Mouse (Mus musculus) right cerebral cortex, postnatal 36 days (tissue): ENCODE results near the gene Synpo2.
A peak's percentile ranks its signal among the peaks of the same experiment; 100 is the strongest.

Source experiments
- DNase-seq, 2 experiments: peaks; one replicate each; pipeline ENCODE4 v3.0.0; 2022; ENCODE audit warnings: low spot score in 2 of 2, mixed read lengths in 1 of 2

The Synpo2 gene

GRCm38 (mm10) chr3:123166450-123166849 lies 69.5 kb downstream of the Synpo2 start:
- no peak for DNase-seq

GRCm38 (mm10) chr3:123164183-123164582 lies 71.8 kb downstream of the Synpo2 start:
- DNase-seq = no peak

GRCm38 (mm10) chr3:123163192-123163523 lies 72.8 kb downstream of the Synpo2 start:
- DNase-seq = no peak

- DNase-seq = no peak
Observed at GRCm38 (mm10) chr3:123162289-123163191, 73.4 kb downstream of the Synpo2 start.

- no peak for DNase-seq
Observed at GRCm38 (mm10) chr3:123160792-123161191, 75.2 kb downstream of the Synpo2 start.

GRCm38 (mm10) chr3:123159139-123159824 lies 76.7 kb downstream of the Synpo2 start:
- peak; percentile 10 to 25 for DNase-seq

GRCm38 (mm10) chr3:123158579-123158978 lies 77.4 kb downstream of the Synpo2 start:
- no peak for DNase-seq

GRCm38 (mm10) chr3:123153337-123153736 lies 82.6 kb downstream of the Synpo2 start:
- no peak for DNase-seq

- no peak for DNase-seq
Observed at GRCm38 (mm10) chr3:123152911-123153310, 83.0 kb downstream of the Synpo2 start.

- no peak for DNase-seq
Observed at GRCm38 (mm10) chr3:123150523-123151135, 85.3 kb downstream of the Synpo2 start.

- DNase-seq = no peak
Observed at GRCm38 (mm10) chr3:123149380-123150162, 86.4 kb downstream of the Synpo2 start.

GRCm38 (mm10) chr3:123148641-123149040 lies 87.3 kb downstream of the Synpo2 start:
- DNase-seq = no peak

GRCm38 (mm10) chr3:123146557-123146956 lies 89.4 kb downstream of the Synpo2 start:
- DNase-seq = no peak

- DNase-seq = no peak
Observed at GRCm38 (mm10) chr3:123145942-123146341, 90.0 kb downstream of the Synpo2 start.

GRCm38 (mm10) chr3:123143412-123143811 lies 92.5 kb downstream of the Synpo2 start:
- DNase-seq = no peak

- no peak for DNase-seq
Observed at GRCm38 (mm10) chr3:123142298-123142697, 93.7 kb downstream of the Synpo2 start.

- DNase-seq = no peak
Observed at GRCm38 (mm10) chr3:123141069-123141468, 94.9 kb downstream of the Synpo2 start.

GRCm38 (mm10) chr3:123140134-123140533 lies 95.8 kb downstream of the Synpo2 start:
- DNase-seq = no peak

GRCm38 (mm10) chr3:123139619-123140018 lies 96.3 kb downstream of the Synpo2 start:
- DNase-seq = no peak

- DNase-seq = no peak
Observed at GRCm38 (mm10) chr3:123138274-123139003, 97.5 kb downstream of the Synpo2 start.

GRCm38 (mm10) chr3:123132101-123132500 lies 103.8 kb downstream of the Synpo2 start:
- no peak for DNase-seq
